9 mouse cellular contexts compared by ENCODE assay signal in the genomic region with DNA sequence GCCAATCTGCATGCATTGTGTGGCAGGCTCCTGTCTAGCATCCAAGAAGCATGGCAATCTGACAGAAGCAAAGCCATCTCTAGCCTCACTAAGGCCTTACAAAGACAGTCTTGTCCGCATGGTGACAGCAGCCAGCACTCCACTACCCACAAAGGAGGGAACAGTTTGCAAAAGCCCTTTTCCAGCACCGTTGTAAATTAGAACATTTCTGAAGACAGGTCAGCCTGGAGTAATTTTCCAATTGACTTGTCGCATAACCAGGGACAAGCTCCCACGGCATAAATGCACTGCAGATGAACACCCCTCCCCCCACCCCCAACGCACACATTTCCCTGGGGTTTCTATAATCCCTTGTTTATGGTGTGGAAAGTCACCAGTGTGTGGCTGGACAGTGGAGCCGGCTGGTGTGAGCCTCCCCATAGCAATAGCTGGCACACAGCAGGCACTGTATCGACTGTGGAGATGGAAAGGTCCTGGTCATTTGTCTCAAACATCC. TPM values are rescaled to one million over a fixed set of nuclear protein-coding genes. Genes with fewer than 3 reads are reported as not detected.
DNase-seq lines count a peak whose midpoint lies in the region; ATAC-seq and TF ChIP-seq lines count a peak whose summit lies in the region.
"Had no signal": no experiment of that assay in that cellular context is flagged by ENCODE, and none has a peak within 500 bp of the region (broad histone marks: within the 10 kb centered on the region; RNA-seq: fewer than 3 reads in every experiment).

No protein-coding gene starts in this region.

- TF ChIP-seq CTCF in intestine, postnatal 0 days (IDR thresholded peaks at IDR 0.05; ENCODE audit: low read depth) = no peak

- 10% methylated on average over 7 of the region's 7 CpGs for whole genome bisulfite sequencing in forebrain, embryonic 12.5 days
- WGBS in neural tube, embryonic 11.5 days = 14% methylated on average over 7 of the region's 7 CpGs
- 66% methylated on average over 7 of the region's 7 CpGs for WGBS in intestine, postnatal 0 days

- H3K9me3 ChIP-seq in forebrain, embryonic 12.5 days = no peaks in the 10 kb centered on the region
- no peaks in the 10 kb centered on the region for H3K9me3 ChIP-seq in neural tube, embryonic 11.5 days (ENCODE audit: control insufficient read depth, low read length)
- H3K9me3 ChIP-seq in intestine, postnatal 0 days (ENCODE audit: control insufficient read depth) = no peaks in the 10 kb centered on the region

- no peaks in the 10 kb centered on the region for H3K27me3 ChIP-seq in forebrain, embryonic 12.5 days
- no peaks in the 10 kb centered on the region for H3K27me3 ChIP-seq in neural tube, embryonic 11.5 days (ENCODE audit: control insufficient read depth, insufficient read depth, low read length)
- H3K27me3 ChIP-seq in intestine, postnatal 0 days (replicated peaks; ENCODE audit: control insufficient read depth, insufficient read depth, low read length) = no peaks in the 10 kb centered on the region

- peak; percentile 85 for ATAC-seq in forebrain, embryonic 12.5 days (ENCODE audit: low FRiP score)
- peak; percentile 87 for ATAC-seq in neural tube, embryonic 11.5 days (ENCODE audit: insufficient read depth, low FRiP score, low TSS enrichment)
- ATAC-seq in intestine, postnatal 0 days = no peak

- H3K4me3 ChIP-seq in forebrain, embryonic 12.5 days (replicated peaks) = no peak overlapping the region
- H3K4me3 ChIP-seq in neural tube, embryonic 11.5 days (ENCODE audit: low read depth, low read length) = no peak overlapping the region
- no peak overlapping the region for H3K4me3 ChIP-seq in intestine, postnatal 0 days (ENCODE audit: low read depth, low read length)

- DNase-seq in cerebellum, adult 8-10 months = peak; percentile 9
- peak; percentile 45 to 55 for DNase-seq in layer of hippocampus, postnatal 10 days (ENCODE audit: low spot score in 2 of 2)
- DNase-seq in neural tube, embryonic 11.5 days (ENCODE audit: low spot score) = peak; percentile 42
- DNase-seq in gastrocnemius, postnatal 10 days = no peak
- DNase-seq in adrenal gland, adult 18-20 months (ENCODE audit: low spot score in 2 of 2) = no peak
- no peak for DNase-seq in MN1 (ENCODE audit: low spot score)
- DNase-seq: lung, embryonic 14.5 days had no signal

- H3K9ac ChIP-seq in forebrain, embryonic 12.5 days = no peak overlapping the region
- H3K9ac ChIP-seq in neural tube, embryonic 11.5 days (ENCODE audit: low read length) = no peak overlapping the region
- no peak overlapping the region for H3K9ac ChIP-seq in intestine, postnatal 0 days (ENCODE audit: low read depth, low read length)
- H3K9ac ChIP-seq: lung, embryonic 14.5 days had no signal

- H3K4me2 ChIP-seq in forebrain, embryonic 12.5 days = peak overlapping the region; percentile 8; the same call in 1 of the 2 replicates
- no peak overlapping the region for H3K4me2 ChIP-seq in neural tube, embryonic 11.5 days (ENCODE audit: low read depth)
- no peak overlapping the region for H3K4me2 ChIP-seq in intestine, postnatal 0 days (replicated peaks; ENCODE audit: low read depth)
- H3K4me2 ChIP-seq: lung, embryonic 14.5 days had no signal

- no peaks in the 10 kb centered on the region for H3K36me3 ChIP-seq in forebrain, embryonic 12.5 days (replicated peaks)
- no peaks in the 10 kb centered on the region for H3K36me3 ChIP-seq in neural tube, embryonic 11.5 days (ENCODE audit: control insufficient read depth, insufficient read depth, low read length)
- H3K36me3 ChIP-seq in intestine, postnatal 0 days (ENCODE audit: control insufficient read depth, insufficient read depth) = no peaks in the 10 kb centered on the region

- H3K4me1 ChIP-seq in forebrain, embryonic 12.5 days = peaks cover 17% of the 10 kb centered on the region
- peaks cover 13% of the 10 kb centered on the region for H3K4me1 ChIP-seq in neural tube, embryonic 11.5 days (ENCODE audit: control insufficient read depth, insufficient read depth, low read length)
- H3K4me1 ChIP-seq in intestine, postnatal 0 days (replicated peaks; ENCODE audit: control insufficient read depth, insufficient read depth, low read length) = no peaks in the 10 kb centered on the region

- H3K27ac ChIP-seq in forebrain, embryonic 12.5 days = peak overlapping the region; percentile 74
- H3K27ac ChIP-seq in neural tube, embryonic 11.5 days (ENCODE audit: low read depth, low read length) = 0 out of 2 replicates have a peak overlapping the region, but pooled peaks have one; percentile 21
- no peak overlapping the region for H3K27ac ChIP-seq in intestine, postnatal 0 days (ENCODE audit: low read depth, low read length)

RNA-seq across cellular contexts. Expression of a gene that starts 35.0 kb away (rescaled TPM):
- 24.5 and 28.3 TPM in 2 replicates for polyA plus RNA-seq in forebrain, embryonic 12.5 days (2016; fragmentation: Nextera tagmentation; extraction: Ambion mirVana)
- 10 to 100 TPM; 17.7 to 22.7 TPM for total RNA-seq in layer of hippocampus, postnatal 10 days (2021)
- 16.1 and 20.6 TPM in 2 replicates for polyA plus RNA-seq in neural tube, embryonic 11.5 days (2014; fragmentation: Nextera tagmentation; extraction: Ambion mirVana)
- 1 to 10 TPM; 2.5 to 3.9 TPM for total RNA-seq in gastrocnemius, postnatal 10 days (2021)
- 10 to 100 TPM; 25.8 to 55.1 TPM for total RNA-seq in adrenal gland, adult 18-20 months (2021)
- 12.3 and 14.9 TPM in 2 replicates for polyA plus RNA-seq in intestine, postnatal 0 days (2015; fragmentation: Nextera tagmentation; extraction: Ambion mirVana)

Comparison
In these comparisons a context has a peak if more than half of its experiments do, and no peak if none do; other contexts are left out.
1. DNase-seq: peak in cerebellum, adult 8-10 months (single experiment), layer of hippocampus, postnatal 10 days (2 of 2) and neural tube, embryonic 11.5 days (single experiment); none in gastrocnemius, postnatal 10 days (single experiment), adrenal gland, adult 18-20 months (0 of 2) and MN1 (single experiment).